Mouse (Mus musculus) liver, embryonic 13.5 days (tissue): ENCODE measurements around the gene Aox2. TPM values are rescaled to one million over a fixed set of nuclear protein-coding genes. Genes with fewer than 3 reads are reported as not detected.
"Not testable (repeated sequence)": the region's sequence is repeated elsewhere in the genome, so short reads cannot be mapped to it uniquely, and the experiment has no call there.

Source experiments
- ATAC-seq: fragments of 200-750 bp; cut with Nextera tagmentation; 2 replicates; pipeline ENCODE4 v1.8.0; 2017; ENCODE audit warnings: low read depth, mild to moderate bottlenecking, moderate number of reproducible peaks, moderate library complexity
- DNase-seq: peaks from one replicate; pipeline ENCODE4 v3.0.0; 2022
- H3K27ac ChIP-seq: fragments of 300-500 bp; sonication (generic); 2 replicates; pipeline ENCODE4 v1.5.1; 2015; ENCODE audit warnings: moderate library complexity, mild to moderate bottlenecking, inconsistent platforms
- H3K27me3 ChIP-seq: fragments of 300-500 bp; sonication (generic); 2 replicates; pipeline ENCODE4 v1.6.1; 2015; ENCODE audit warnings: mild to moderate bottlenecking, inconsistent platforms
- H3K36me3 ChIP-seq: fragments of 300-500 bp; sonication (generic); 2 replicates; pipeline ENCODE4 v1.6.1; 2015; ENCODE audit warnings: mild to moderate bottlenecking, inconsistent platforms
- H3K4me1 ChIP-seq: fragments of 300-500 bp; sonication (generic); replicated peaks from 2 replicates; pipeline ENCODE4 v1.6.1; 2015; ENCODE audit warnings: inconsistent platforms
- H3K4me2 ChIP-seq: fragments of 300-500 bp; sonication (generic); 2 replicates; pipeline ENCODE4 v1.6.1; 2015; ENCODE audit warnings: inconsistent platforms, mild to moderate bottlenecking, moderate library complexity
- H3K4me3 ChIP-seq: fragments of 300-500 bp; sonication (generic); replicated peaks from 2 replicates; pipeline ENCODE4 v1.5.1; 2015; ENCODE audit warnings: mild to moderate bottlenecking, inconsistent platforms
- H3K9ac ChIP-seq: fragments of 300-500 bp; sonication (generic); 2 replicates; pipeline ENCODE4 v1.6.1; 2015; ENCODE audit warnings: mild to moderate bottlenecking, inconsistent platforms
- H3K9me3 ChIP-seq: fragments of 300-500 bp; sonication (generic); replicated peaks from 2 replicates; pipeline ENCODE4 v1.6.1; 2016; ENCODE audit warnings: inconsistent platforms
- WGBS: fragments of 180-500 bp; shearing (Covaris S2); methylation state at CpG from one replicate; pipeline ENCODE4 v1.1.7; 2015; ENCODE audit not compliant: insufficient replicate concordance; 5-methylcytosine and 5-hydroxymethylcytosine counted together
- polyA plus RNA-seq: library from polyadenylated mRNA; unstranded; fragments of >200 nt; fragmentation: Nextera tagmentation; extraction: Ambion mirVana; gene quantifications from 2 replicates; pipeline ENCODE4 v1.2.1, GENCODE M21; 2015

The Aox2 gene
- polyA plus RNA-seq, 1 experiment from 2014 or later, result not detected

- H3K4me1 ChIP-seq, result no peaks in the 10 kb centered on the region
These were observed 70.6 kb downstream of the Aox2 start for GRCm38 (mm10) chr1:58348712-58349111.

GRCm38 (mm10) chr1:58353238-58353893 lies 75.2 kb downstream of the Aox2 start:
- ATAC-seq (peak; percentile 68), DNase-seq (no peak)

More at GRCm38 (mm10) chr1:58348712-58349111, 70.6 kb downstream of the Aox2 start:
- Histone ChIP-seq H3K4me2 (no peak overlapping the region), H3K27me3 (no peaks in the 10 kb centered on the region), H3K4me3 (no peak overlapping the region), H3K9me3 (no peaks in the 10 kb centered on the region), H3K9ac (no peak overlapping the region), H3K27ac (no peak overlapping the region), H3K36me3 (no peaks in the 10 kb centered on the region)
- no peak for ATAC-seq
- WGBS, result 29% methylated on average over 6 of the region's 6 CpGs
- no peak for DNase-seq

DNA sequence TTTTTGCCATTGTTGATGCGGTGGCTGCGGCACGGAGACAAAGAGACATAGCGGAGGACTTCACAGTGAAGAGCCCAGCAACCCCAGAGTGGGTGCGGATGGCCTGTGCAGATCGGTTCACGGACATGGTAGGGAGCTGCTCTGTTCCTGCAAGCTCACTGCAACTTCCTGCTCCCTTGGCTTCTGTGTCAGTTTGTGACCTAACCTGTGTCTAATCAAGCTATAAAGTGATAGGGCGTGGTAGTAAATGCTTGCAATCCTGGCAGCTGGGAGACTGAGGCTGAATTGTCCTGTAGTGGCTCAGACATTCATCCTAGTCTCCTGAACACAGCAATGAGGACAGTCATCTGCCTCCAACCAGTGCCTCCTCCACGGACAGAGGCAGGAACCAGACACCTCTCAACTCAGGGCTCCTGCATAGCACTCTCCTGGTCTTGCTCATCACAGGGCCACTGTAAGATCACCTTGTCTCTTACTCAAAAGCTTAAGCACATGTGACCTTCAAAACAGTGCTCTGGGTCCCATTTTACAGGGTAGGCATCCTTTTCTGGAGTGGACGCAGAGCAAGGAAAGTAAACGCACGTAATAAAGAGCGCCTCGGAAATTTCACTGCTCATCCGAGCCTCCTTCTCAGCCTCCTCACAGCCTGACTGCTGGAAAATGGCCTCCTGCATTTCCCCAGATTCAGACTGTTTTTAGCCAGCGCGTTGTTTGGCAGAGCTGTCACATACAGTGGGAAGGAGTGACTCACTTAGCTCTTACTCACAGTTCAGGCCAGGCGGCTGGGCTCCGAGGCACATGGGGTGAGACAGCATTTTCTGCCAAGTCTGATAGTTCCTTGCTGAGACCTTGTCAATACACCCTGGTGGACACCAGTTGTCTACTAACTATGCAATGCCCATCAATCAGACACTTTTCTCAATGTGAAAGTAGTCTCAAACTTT lies 81.1 kb downstream of the Aox2 start:
- 70% methylated on average over 19 of the region's 19 CpGs for WGBS
- no peak overlapping the region for H3K9ac ChIP-seq
- no peaks in the 10 kb centered on the region for H3K27me3 ChIP-seq
- no peaks in the 10 kb centered on the region for H3K9me3 ChIP-seq
- no peak overlapping the region for H3K4me3 ChIP-seq
- H3K27ac ChIP-seq, result no peak overlapping the region
- DNase-seq, result no peak
- H3K4me2 ChIP-seq, result no peak overlapping the region
- ATAC-seq, result no peak
- H3K4me1 ChIP-seq, result no peaks in the 10 kb centered on the region
- no peaks in the 10 kb centered on the region for H3K36me3 ChIP-seq

More at GRCm38 (mm10) chr1:58353238-58353893, 75.2 kb downstream of the Aox2 start:
- peak overlapping the region; percentile 50 for H3K27ac ChIP-seq
- no peak overlapping the region for H3K4me2 ChIP-seq
- 36% methylated on average over 4 of the region's 4 CpGs for WGBS
- H3K9me3 ChIP-seq, result no peaks in the 10 kb centered on the region
- H3K4me3 ChIP-seq, result no peak overlapping the region
- H3K4me1 ChIP-seq, result no peaks in the 10 kb centered on the region
- H3K36me3 ChIP-seq, result no peaks in the 10 kb centered on the region
- no peaks in the 10 kb centered on the region for H3K27me3 ChIP-seq
- H3K9ac ChIP-seq, result no peak overlapping the region

- Histone ChIP-seq H3K36me3 (no peaks in the 10 kb centered on the region), H3K4me3 (no peak overlapping the region), H3K27me3 (no peaks in the 10 kb centered on the region), H3K9me3 (no peaks in the 10 kb centered on the region), H3K27ac (no peak overlapping the region), H3K9ac (no peak overlapping the region), H3K4me2 (no peak overlapping the region), H3K4me1 (0 out of 2 replicates have a peak, but pooled peaks cover 3% of the 10 kb centered on the region)
- 55% methylated on average over 4 of the region's 4 CpGs for WGBS
- ATAC-seq, result no peak
- DNase-seq, result no peak
These were observed 84.2 kb downstream of the Aox2 start for GRCm38 (mm10) chr1:58362296-58362695.

DNA sequence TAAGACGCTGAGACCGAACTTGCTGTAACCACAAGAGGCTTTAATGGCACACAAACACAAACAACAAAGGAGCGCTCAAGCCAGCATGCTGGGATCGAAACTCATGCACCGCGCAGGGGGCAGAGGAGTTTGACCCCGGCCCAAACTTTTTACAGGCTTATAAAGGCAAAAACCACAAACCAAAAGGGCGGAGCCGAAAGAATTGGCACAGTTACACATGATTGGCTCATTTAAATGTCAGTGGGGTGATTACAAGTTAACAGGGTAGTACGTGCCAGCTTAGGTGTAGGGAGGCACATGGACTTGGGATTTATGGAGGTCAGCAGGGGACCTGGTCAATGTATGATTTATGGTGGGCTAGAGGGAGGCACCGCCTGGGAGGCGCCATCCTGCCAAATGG lies 86.4 kb downstream of the Aox2 start:
- Histone ChIP-seq H3K4me2 (no peak overlapping the region), H3K36me3 (no peaks in the 10 kb centered on the region), H3K4me1 (0 out of 2 replicates have a peak, but pooled peaks cover 3% of the 10 kb centered on the region), H3K27me3 (no peaks in the 10 kb centered on the region), H3K9ac (no peak overlapping the region), H3K27ac (no peak overlapping the region), H3K4me3 (no peak overlapping the region), H3K9me3 (no peaks in the 10 kb centered on the region)
- 83% methylated on average over 12 of the region's 12 CpGs for WGBS
- ATAC-seq, result no peak
- DNase-seq, result no peak

DNA sequence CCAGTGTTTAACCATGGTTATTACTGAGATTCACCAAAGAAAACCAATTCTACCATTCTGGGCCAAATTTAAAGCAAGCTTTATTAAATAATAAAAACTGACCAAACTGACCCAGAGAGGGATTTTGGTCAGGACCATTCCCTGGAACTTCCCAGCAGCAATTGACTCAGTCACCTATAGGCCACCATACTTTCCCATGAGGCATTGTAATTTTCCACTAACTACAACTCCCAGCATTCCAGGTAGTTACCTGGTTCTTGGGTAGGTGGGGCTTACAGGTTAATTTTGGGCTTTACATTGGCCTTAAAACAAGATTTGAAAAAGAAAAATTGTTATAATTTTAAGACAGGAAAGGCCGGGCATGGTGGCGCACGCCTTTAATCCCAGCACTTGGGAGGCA lies 87.7 kb downstream of the Aox2 start:
- H3K4me1 ChIP-seq, result 0 out of 2 replicates have a peak, but pooled peaks cover 3% of the 10 kb centered on the region
- H3K9me3 ChIP-seq, result no peaks in the 10 kb centered on the region
- no peak overlapping the region for H3K27ac ChIP-seq
- 81% methylated on average over 3 of the region's 3 CpGs for WGBS
- ATAC-seq, result no peak
- H3K9ac ChIP-seq, result no peak overlapping the region
- H3K27me3 ChIP-seq, result no peaks in the 10 kb centered on the region
- H3K36me3 ChIP-seq, result no peaks in the 10 kb centered on the region
- no peak for DNase-seq
- H3K4me2 ChIP-seq, result no peak overlapping the region
- no peak overlapping the region for H3K4me3 ChIP-seq

DNA sequence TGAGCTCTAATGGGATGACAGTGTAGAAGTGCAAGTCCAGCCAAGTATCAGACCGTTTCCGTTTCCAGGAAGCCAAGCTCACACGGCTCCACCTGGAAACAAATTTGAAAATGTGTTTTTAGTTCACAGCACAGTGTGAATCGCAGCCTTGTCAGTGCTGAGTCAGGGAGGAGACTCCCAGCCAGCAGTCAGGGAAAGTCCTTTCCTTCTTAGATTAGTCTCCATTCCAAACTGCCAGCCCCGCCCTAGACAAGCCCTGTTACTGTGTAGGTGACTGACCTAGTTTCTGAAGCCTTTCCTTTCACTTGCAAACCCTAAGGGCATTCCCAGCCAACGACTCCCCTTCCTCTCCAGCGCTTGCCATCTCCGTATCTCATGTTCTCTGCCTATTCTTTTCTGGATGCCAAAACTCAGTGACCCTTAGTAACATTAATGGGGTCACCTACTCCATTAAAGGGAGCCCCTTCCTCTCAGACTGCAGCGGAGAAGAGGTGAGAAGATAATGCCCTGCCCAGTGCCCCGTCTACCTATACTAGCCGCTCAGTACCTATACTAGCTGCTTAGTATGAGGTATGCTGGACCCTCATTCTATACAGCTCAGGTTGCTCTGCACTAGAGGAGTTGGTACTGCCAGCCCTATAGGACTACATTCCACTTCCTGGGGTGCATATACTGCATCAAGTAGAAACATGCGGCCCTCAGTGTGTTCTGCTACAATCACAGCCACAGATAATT lies 88.8 kb downstream of the Aox2 start:
- ATAC-seq (no peak), DNase-seq (no peak)
- 69% methylated on average over 12 of the region's 12 CpGs for WGBS
- Histone ChIP-seq H3K9ac (no peak overlapping the region), H3K4me1 (0 out of 2 replicates have a peak, but pooled peaks cover 3% of the 10 kb centered on the region), H3K27me3 (no peaks in the 10 kb centered on the region), H3K27ac (no peak overlapping the region), H3K36me3 (no peaks in the 10 kb centered on the region), H3K4me2 (no peak overlapping the region), H3K4me3 (no peak overlapping the region), H3K9me3 (no peaks in the 10 kb centered on the region)

GRCm38 (mm10) chr1:58369716-58370115 lies 91.6 kb downstream of the Aox2 start:
- Histone ChIP-seq H3K27ac (no peak overlapping the region), H3K9me3 (no peaks in the 10 kb centered on the region), H3K36me3 (no peaks in the 10 kb centered on the region), H3K4me3 (no peak overlapping the region), H3K4me2 (no peak overlapping the region), H3K4me1 (0 out of 2 replicates have a peak, but pooled peaks cover 3% of the 10 kb centered on the region), H3K27me3 (no peaks in the 10 kb centered on the region), H3K9ac (no peak overlapping the region)
- ATAC-seq (no peak), DNase-seq (no peak)
- 53% methylated on average over 2 of the region's 2 CpGs for WGBS

DNA sequence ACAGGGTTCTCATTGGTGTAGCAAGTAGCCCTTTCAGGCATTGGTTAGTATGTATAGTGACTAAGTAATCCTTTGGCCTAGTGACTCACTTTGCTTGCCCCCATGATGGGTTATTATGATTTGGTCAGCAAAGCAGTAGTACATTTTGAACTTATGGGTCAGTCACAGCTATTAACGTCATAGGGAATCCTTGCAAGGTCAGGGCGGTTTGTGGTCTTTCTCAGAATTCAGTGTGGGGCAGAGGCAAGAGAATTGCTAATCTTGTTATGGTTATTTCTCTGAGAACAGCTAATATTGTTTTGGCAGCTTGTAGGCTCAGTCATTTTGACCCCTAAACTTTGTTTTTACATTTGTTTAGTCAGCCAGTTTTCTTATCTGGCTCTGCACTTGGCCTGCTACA lies 96.1 kb downstream of the Aox2 start:
- not testable (repeated sequence) for H3K36me3 ChIP-seq, H3K9ac ChIP-seq, DNase-seq, H3K4me2 ChIP-seq, H3K9me3 ChIP-seq, H3K4me1 ChIP-seq, H3K4me3 ChIP-seq, ATAC-seq, H3K27ac ChIP-seq, H3K27me3 ChIP-seq
- 61% methylated on average over 2 of the region's 2 CpGs for WGBS

- ATAC-seq, result no peak
- H3K9me3 ChIP-seq, result no peaks in the 10 kb centered on the region
- no peak for DNase-seq
- no peak overlapping the region for H3K9ac ChIP-seq
- WGBS, result 45% methylated on average over 3 of the region's 3 CpGs
- H3K27ac ChIP-seq, result no peak overlapping the region
- no peak overlapping the region for H3K4me2 ChIP-seq
- H3K4me1 ChIP-seq, result no peaks in the 10 kb centered on the region
- no peaks in the 10 kb centered on the region for H3K27me3 ChIP-seq
- no peaks in the 10 kb centered on the region for H3K36me3 ChIP-seq
- H3K4me3 ChIP-seq, result no peak overlapping the region
These were observed 97.5 kb downstream of the Aox2 start for GRCm38 (mm10) chr1:58375574-58376147.
